Mouse (Mus musculus): ENCODE data around the gene Gm12695. TPM values are rescaled to one million over a fixed set of nuclear protein-coding genes. Genes with fewer than 3 reads are reported as not detected.

Gm12695 gene
- polyA plus RNA-seq, 1 experiment = not detected

DNA sequence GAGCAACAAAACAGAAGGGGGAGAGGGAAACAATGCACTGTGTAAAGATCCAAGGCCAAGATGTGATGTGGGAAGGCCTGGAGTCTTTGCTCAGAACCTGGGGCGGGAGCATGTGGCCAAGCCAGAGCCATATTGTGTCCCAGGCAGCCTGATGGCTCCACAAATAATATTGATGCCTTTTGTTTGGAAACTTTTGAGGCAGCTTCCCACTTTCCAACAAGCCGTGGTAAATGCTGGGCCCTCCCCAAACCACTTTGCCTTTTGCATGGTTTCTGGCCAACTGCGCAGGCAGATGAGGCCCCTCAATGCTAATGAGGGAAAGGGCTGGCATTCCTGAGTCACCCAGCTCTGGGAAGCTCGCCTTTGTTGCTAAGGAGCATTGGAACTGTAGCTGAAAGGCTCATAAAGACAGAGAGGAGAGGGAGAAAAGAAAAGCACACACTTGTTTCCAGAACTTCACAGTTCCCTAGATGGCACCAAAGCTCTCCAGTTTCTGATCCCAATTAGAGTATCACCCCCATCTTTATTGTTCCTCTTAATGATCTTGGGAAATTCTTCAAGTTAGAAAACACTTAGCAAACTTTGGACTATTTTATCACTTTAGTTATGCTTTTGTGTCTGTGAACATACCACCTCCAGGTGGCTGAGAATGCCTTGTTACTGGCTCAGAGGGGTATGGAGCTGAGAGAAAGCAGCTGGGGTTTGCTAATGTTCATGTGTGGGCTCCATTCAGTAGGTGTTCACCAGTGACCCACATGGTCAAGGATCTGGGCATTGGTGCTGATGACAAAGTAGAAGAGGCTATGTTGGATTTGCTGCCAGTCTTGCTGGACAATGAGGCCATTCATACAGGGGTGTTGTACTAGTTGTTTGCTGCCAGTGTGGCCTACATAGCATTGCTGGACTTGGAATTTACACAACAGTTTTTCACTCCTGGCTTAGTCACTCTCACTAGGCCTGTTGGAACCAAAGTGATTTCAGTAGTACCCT is 65.7 kb downstream of the Gm12695 start:
- no peak for TF ChIP-seq MYOG (IDR thresholded peaks at IDR 0.05; ENCODE audit: control insufficient read depth, extremely low read depth, insufficient read length)
- no peak for TF ChIP-seq USF1 (IDR thresholded peaks at IDR 0.05; ENCODE audit: low read depth)
- TF ChIP-seq MAX (IDR thresholded peaks at IDR 0.05) = no peak
- no peak for TF ChIP-seq MYOD1 (IDR thresholded peaks at IDR 0.05; ENCODE audit: control insufficient read depth, insufficient read length, low read depth)
- TF ChIP-seq FOSL1 (IDR thresholded peaks at IDR 0.05; ENCODE audit: insufficient read depth, low read length, poor library complexity, severe bottlenecking) = no peak
- no peak for TF ChIP-seq CEBPB (IDR thresholded peaks at IDR 0.05; ENCODE audit: low read depth)
- TF ChIP-seq CTCF (IDR thresholded peaks at IDR 0.05; ENCODE audit: control insufficient read depth, insufficient read depth, insufficient read length) = no peak
- no peaks in the 10 kb centered on the region for H3K79me3 ChIP-seq (ENCODE audit: low read depth)
- H3K27me3 ChIP-seq (ENCODE audit: control insufficient read depth, insufficient read depth, insufficient read length) = no peaks in the 10 kb centered on the region
- H3ac ChIP-seq (ENCODE audit: control insufficient read depth, insufficient read length, low read depth) = no peak overlapping the region
- no peaks in the 10 kb centered on the region for H3K79me2 ChIP-seq (ENCODE audit: control insufficient read depth, insufficient read depth)
- no peaks in the 10 kb centered on the region for H3K36me3 ChIP-seq (ENCODE audit: control insufficient read depth, insufficient read depth)
- H3K4me3 ChIP-seq (ENCODE audit: insufficient read depth, poor library complexity, severe bottlenecking) = no peak overlapping the region

DNA sequence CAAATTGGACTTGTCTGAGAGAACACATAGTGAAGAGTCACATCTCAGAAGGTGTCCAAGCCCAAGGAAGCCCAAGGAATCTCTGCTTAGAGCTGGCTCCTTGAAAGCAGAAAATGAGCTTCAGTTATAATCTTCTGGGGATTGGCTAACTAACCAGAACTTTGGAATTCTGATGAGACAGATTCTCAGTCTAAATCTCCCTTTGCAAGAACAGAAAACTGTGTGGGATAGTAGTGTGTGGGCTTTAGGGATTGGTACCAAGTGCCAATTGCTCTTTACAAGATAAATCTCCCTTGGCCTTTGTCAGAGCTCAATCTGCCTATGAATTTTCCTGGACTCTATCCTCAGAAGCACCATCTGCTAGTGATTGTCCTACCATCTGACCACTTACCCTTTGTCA is 66.5 kb downstream of the Gm12695 start:
- H3K4me3 ChIP-seq (ENCODE audit: insufficient read depth, poor library complexity, severe bottlenecking) = no peak overlapping the region
- H3K36me3 ChIP-seq (ENCODE audit: control insufficient read depth, insufficient read depth) = no peaks in the 10 kb centered on the region
- H3K27me3 ChIP-seq (ENCODE audit: control insufficient read depth, insufficient read depth, insufficient read length) = no peaks in the 10 kb centered on the region
- H3ac ChIP-seq (ENCODE audit: control insufficient read depth, insufficient read length, low read depth) = no peak overlapping the region
- no peaks in the 10 kb centered on the region for H3K79me3 ChIP-seq (ENCODE audit: low read depth)
- TF ChIP-seq FOSL1 (IDR thresholded peaks at IDR 0.05; ENCODE audit: insufficient read depth, low read length, poor library complexity, severe bottlenecking) = no peak
- no peak for TF ChIP-seq CEBPB (IDR thresholded peaks at IDR 0.05; ENCODE audit: low read depth)
- TF ChIP-seq MYOG (IDR thresholded peaks at IDR 0.05; ENCODE audit: control insufficient read depth, extremely low read depth, insufficient read length) = no peak
- no peak for TF ChIP-seq MYOD1 (IDR thresholded peaks at IDR 0.05; ENCODE audit: control insufficient read depth, insufficient read length, low read depth)
- TF ChIP-seq USF1 (IDR thresholded peaks at IDR 0.05; ENCODE audit: low read depth) = no peak
- TF ChIP-seq CTCF (IDR thresholded peaks at IDR 0.05; ENCODE audit: control insufficient read depth, insufficient read depth, insufficient read length) = no peak
- TF ChIP-seq MAX (IDR thresholded peaks at IDR 0.05) = no peak
- no peaks in the 10 kb centered on the region for H3K79me2 ChIP-seq (ENCODE audit: control insufficient read depth, insufficient read depth)

DNA sequence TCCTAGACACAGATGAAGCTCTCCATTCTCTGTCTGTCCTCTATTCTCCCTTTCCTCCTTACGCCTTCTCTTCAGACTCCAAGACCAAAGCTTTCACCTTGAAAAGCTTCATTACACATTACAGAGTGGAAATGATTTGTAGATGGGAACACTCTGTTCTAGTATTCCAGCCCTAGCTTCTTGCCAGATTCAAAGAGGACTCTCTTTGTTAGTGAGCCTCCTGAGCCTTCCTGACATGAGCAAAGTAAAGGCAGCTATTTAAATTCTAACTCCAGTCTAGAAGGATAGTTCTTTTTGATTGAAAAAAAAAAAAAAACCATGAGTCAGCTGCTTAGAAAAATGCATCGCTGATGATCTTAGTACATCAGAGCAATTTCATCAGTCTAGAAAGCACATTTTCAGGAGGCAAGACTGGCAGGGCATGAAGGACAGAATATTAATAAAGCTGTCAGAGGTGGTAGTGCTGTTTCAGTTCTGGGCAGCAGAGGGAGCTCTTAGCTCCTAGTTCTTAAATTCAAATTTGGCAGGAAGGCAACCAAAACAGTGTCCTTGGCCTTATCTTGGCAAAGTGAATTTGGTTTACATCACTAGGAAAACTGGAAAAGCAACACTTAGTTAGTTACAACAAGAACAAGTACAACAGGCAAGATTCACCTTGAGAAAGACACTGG is 79.6 kb downstream of the Gm12695 start:
- no peak for TF ChIP-seq USF1 (IDR thresholded peaks at IDR 0.05; ENCODE audit: low read depth)
- TF ChIP-seq MYOD1 (IDR thresholded peaks at IDR 0.05; ENCODE audit: control insufficient read depth, insufficient read length, low read depth) = no peak
- TF ChIP-seq MYOG (IDR thresholded peaks at IDR 0.05; ENCODE audit: control insufficient read depth, extremely low read depth, insufficient read length) = no peak
- TF ChIP-seq CEBPB (IDR thresholded peaks at IDR 0.05; ENCODE audit: low read depth) = no peak
- no peak for TF ChIP-seq MAX (IDR thresholded peaks at IDR 0.05)
- TF ChIP-seq FOSL1 (IDR thresholded peaks at IDR 0.05; ENCODE audit: insufficient read depth, low read length, poor library complexity, severe bottlenecking) = no peak
- no peak for TF ChIP-seq CTCF (IDR thresholded peaks at IDR 0.05; ENCODE audit: control insufficient read depth, insufficient read depth, insufficient read length)
- no peaks in the 10 kb centered on the region for H3K79me3 ChIP-seq (ENCODE audit: low read depth)
- no peak overlapping the region for H3K4me3 ChIP-seq (ENCODE audit: insufficient read depth, poor library complexity, severe bottlenecking)
- no peaks in the 10 kb centered on the region for H3K36me3 ChIP-seq (ENCODE audit: control insufficient read depth, insufficient read depth)
- H3K27me3 ChIP-seq (ENCODE audit: control insufficient read depth, insufficient read depth, insufficient read length) = no peaks in the 10 kb centered on the region
- no peak overlapping the region for H3ac ChIP-seq (ENCODE audit: control insufficient read depth, insufficient read length, low read depth)
- H3K79me2 ChIP-seq (ENCODE audit: control insufficient read depth, insufficient read depth) = no peaks in the 10 kb centered on the region

DNA sequence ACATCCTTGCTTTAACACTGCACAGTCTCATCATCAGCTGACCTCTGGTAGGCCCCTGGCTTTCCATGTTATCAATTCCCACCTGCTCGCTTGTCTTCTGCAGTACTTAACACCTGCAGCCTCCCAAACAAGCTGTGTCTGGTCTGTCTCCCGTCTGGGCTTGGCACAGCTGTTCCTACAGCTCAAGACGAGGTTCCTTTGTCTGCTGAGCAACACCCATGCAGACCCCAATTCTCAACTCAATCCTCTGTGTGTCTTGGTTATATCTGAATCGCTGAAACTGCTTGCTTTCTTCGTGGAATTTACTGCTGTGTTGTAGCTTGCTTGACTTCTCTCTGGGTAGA is 86.8 kb downstream of the Gm12695 start:
- Histone ChIP-seq H3K27me3 (ENCODE audit: control insufficient read depth, insufficient read depth, insufficient read length) (no peaks in the 10 kb centered on the region), H3K79me2 (ENCODE audit: control insufficient read depth, insufficient read depth) (no peaks in the 10 kb centered on the region), H3K36me3 (ENCODE audit: control insufficient read depth, insufficient read depth) (no peaks in the 10 kb centered on the region), H3ac (ENCODE audit: control insufficient read depth, insufficient read length, low read depth) (no peak overlapping the region), H3K79me3 (ENCODE audit: low read depth) (no peaks in the 10 kb centered on the region), H3K4me3 (ENCODE audit: insufficient read depth, poor library complexity, severe bottlenecking) (no peak overlapping the region)
- TF ChIP-seq MAX (IDR thresholded peaks at IDR 0.05) = no peak
- no peak for TF ChIP-seq USF1 (IDR thresholded peaks at IDR 0.05; ENCODE audit: low read depth)
- TF ChIP-seq MYOG (IDR thresholded peaks at IDR 0.05; ENCODE audit: control insufficient read depth, extremely low read depth, insufficient read length) = no peak
- no peak for TF ChIP-seq CEBPB (IDR thresholded peaks at IDR 0.05; ENCODE audit: low read depth)
- TF ChIP-seq MYOD1 (IDR thresholded peaks at IDR 0.05; ENCODE audit: control insufficient read depth, insufficient read length, low read depth) = no peak
- no peak for TF ChIP-seq FOSL1 (IDR thresholded peaks at IDR 0.05; ENCODE audit: insufficient read depth, low read length, poor library complexity, severe bottlenecking)
- no peak for TF ChIP-seq CTCF (IDR thresholded peaks at IDR 0.05; ENCODE audit: control insufficient read depth, insufficient read depth, insufficient read length)

DNA sequence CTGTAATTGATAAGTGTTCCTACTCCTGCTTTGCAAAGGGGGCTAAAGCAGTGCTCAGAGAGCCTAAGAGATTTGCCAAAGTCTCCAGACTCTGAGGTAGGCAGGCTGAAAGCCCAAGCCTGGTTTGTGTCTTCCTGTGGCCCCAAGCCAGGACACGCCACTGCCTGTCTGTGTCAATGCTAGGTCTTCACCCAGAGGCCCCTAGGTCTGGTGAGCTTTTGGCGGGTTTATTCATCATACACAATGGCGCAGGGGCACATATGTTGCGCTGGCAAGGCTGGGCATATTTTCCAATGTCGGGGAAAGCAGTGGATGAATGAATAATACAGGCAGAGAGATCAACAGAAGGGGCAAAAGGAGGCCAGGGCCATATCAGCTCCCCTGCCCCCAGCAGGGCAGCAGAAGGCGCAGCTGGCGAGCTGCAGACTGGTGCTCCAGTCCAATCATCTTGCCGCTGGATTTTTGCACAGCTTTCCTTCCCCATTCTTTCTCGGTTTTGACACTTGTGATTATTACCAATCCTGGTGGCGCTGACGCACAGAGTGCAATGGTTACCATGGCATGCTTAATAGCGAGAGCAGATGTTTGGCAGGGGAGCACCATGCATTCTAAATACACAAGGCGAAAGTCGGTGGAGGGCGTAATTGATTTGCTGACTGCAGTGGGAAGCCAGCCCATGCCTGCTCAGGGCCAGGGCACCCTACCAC is 87.3 kb downstream of the Gm12695 start:
- no peaks in the 10 kb centered on the region for H3K36me3 ChIP-seq (ENCODE audit: control insufficient read depth, insufficient read depth)
- no peaks in the 10 kb centered on the region for H3K79me3 ChIP-seq (ENCODE audit: low read depth)
- H3ac ChIP-seq (ENCODE audit: control insufficient read depth, insufficient read length, low read depth) = no peak overlapping the region
- no peaks in the 10 kb centered on the region for H3K79me2 ChIP-seq (ENCODE audit: control insufficient read depth, insufficient read depth)
- H3K27me3 ChIP-seq (ENCODE audit: control insufficient read depth, insufficient read depth, insufficient read length) = no peaks in the 10 kb centered on the region
- H3K4me3 ChIP-seq (ENCODE audit: insufficient read depth, poor library complexity, severe bottlenecking) = no peak overlapping the region
- no peak for TF ChIP-seq CTCF (IDR thresholded peaks at IDR 0.05; ENCODE audit: control insufficient read depth, insufficient read depth, insufficient read length)
- TF ChIP-seq CEBPB (IDR thresholded peaks at IDR 0.05; ENCODE audit: low read depth) = no peak
- no peak for TF ChIP-seq MYOD1 (IDR thresholded peaks at IDR 0.05; ENCODE audit: control insufficient read depth, insufficient read length, low read depth)
- no peak for TF ChIP-seq USF1 (IDR thresholded peaks at IDR 0.05; ENCODE audit: low read depth)
- TF ChIP-seq MAX (IDR thresholded peaks at IDR 0.05) = no peak
- TF ChIP-seq FOSL1 (IDR thresholded peaks at IDR 0.05; ENCODE audit: insufficient read depth, low read length, poor library complexity, severe bottlenecking) = no peak
- TF ChIP-seq MYOG (IDR thresholded peaks at IDR 0.05; ENCODE audit: control insufficient read depth, extremely low read depth, insufficient read length) = no peak
